Mouse (Mus musculus): ENCODE results near the gene Ifna1.

Gene Ifna1

GRCm38 (mm10) chr4:88872691-88873090 lies 22.8 kb downstream of the Ifna1 start:
- DNase-seq (ENCODE audit: low read depth, low spot score) = peak; percentile 15

- DNase-seq (ENCODE audit: low read depth, low spot score) = no peak
These were observed 25.7 kb downstream of the Ifna1 start for GRCm38 (mm10) chr4:88875435-88876095.

- DNase-seq (ENCODE audit: low read depth, low spot score) = no peak
These were observed 26.6 kb downstream of the Ifna1 start for GRCm38 (mm10) chr4:88876520-88876919.

- DNase-seq (ENCODE audit: low read depth, low spot score) = no peak
These were observed 28.4 kb downstream of the Ifna1 start for GRCm38 (mm10) chr4:88878246-88878645.

GRCm38 (mm10) chr4:88878772-88879171 lies 28.9 kb downstream of the Ifna1 start:
- DNase-seq (ENCODE audit: low read depth, low spot score) = no peak

- no peak for DNase-seq (ENCODE audit: low read depth, low spot score)
These were observed 30.2 kb downstream of the Ifna1 start, which contains the start of gene Ifne for GRCm38 (mm10) chr4:88880101-88880500. Ifne (minus strand) TSS chr4:88880201.

- no peak for DNase-seq (ENCODE audit: low read depth, low spot score)
These were observed 38.3 kb downstream of the Ifna1 start for GRCm38 (mm10) chr4:88888236-88888635.

- DNase-seq (ENCODE audit: low read depth, low spot score) = no peak
These were observed 43.4 kb downstream of the Ifna1 start for GRCm38 (mm10) chr4:88893201-88893754.
